Mouse (Mus musculus): ENCODE data around the gene Bcl7c. TPM values are rescaled to one million over a fixed set of nuclear protein-coding genes. Genes with fewer than 3 reads are reported as not detected.
A peak's percentile ranks its signal among the peaks of the same experiment; 100 is the strongest.
"Not testable (repeated sequence)": the region's sequence is repeated elsewhere in the genome, so short reads cannot be mapped to it uniquely, and the experiment has no call there.

Gene Bcl7c
- total RNA-seq, 2 experiments from 2014 or later, result 93.2 to 97.1 TPM

GRCm38 (mm10) chr7:127716992-127717391 is 8.3 kb upstream of the Bcl7c start:
- peak; percentile 80 for DNase-seq

GRCm38 (mm10) chr7:127714816-127715215 is 6.1 kb upstream of the Bcl7c start:
- no peak for DNase-seq

- DNase-seq, result peak; percentile 74
Observed at GRCm38 (mm10) chr7:127712461-127713385, 4.0 kb upstream of the Bcl7c start, which contains the start of gene Ctf1. Gene Ctf1, plus strand, starts transcription at chr7:127712736.

GRCm38 (mm10) chr7:127711456-127711855 is 2.7 kb upstream of the Bcl7c start:
- no peak for DNase-seq

- DNase-seq, result no peak
Observed at GRCm38 (mm10) chr7:127711031-127711430, 2.3 kb upstream of the Bcl7c start.

GRCm38 (mm10) chr7:127709261-127709979 is 687 bp upstream of the Bcl7c start:
- DNase-seq, result no peak

- no peak for DNase-seq
Observed at GRCm38 (mm10) chr7:127707957-127708206, 851 bp downstream of the Bcl7c start.

- DNase-seq, result no peak
Observed at GRCm38 (mm10) chr7:127707045-127707956, 1.4 kb downstream of the Bcl7c start.

- DNase-seq, result no peak
Observed at GRCm38 (mm10) chr7:127705706-127706105, 3.0 kb downstream of the Bcl7c start.

GRCm38 (mm10) chr7:127704598-127704997 is 4.1 kb downstream of the Bcl7c start:
- no peak for DNase-seq

GRCm38 (mm10) chr7:127703561-127704178 is 5.1 kb downstream of the Bcl7c start:
- no peak for DNase-seq

GRCm38 (mm10) chr7:127700712-127701331 is 7.9 kb downstream of the Bcl7c start:
- DNase-seq, result no peak

GRCm38 (mm10) chr7:127698986-127699385 is 9.7 kb downstream of the Bcl7c start:
- no peak for DNase-seq

- DNase-seq, result not testable (repeated sequence)
Observed at GRCm38 (mm10) chr7:127693730-127694129, 15.0 kb downstream of the Bcl7c start.

GRCm38 (mm10) chr7:127693290-127693689 is 15.4 kb downstream of the Bcl7c start:
- DNase-seq, result no peak

GRCm38 (mm10) chr7:127691221-127691989 is 17.3 kb downstream of the Bcl7c start:
- peak; percentile 84 for DNase-seq

- DNase-seq, result no peak
Observed at GRCm38 (mm10) chr7:127689626-127690280, 19.0 kb downstream of the Bcl7c start.

- no peak for DNase-seq
Observed at GRCm38 (mm10) chr7:127688935-127689334, 19.8 kb downstream of the Bcl7c start.

- no peak for DNase-seq
Observed at GRCm38 (mm10) chr7:127686740-127687449, 21.8 kb downstream of the Bcl7c start.
